Mouse (Mus musculus): ENCODE results near the gene Syt12.
A peak's percentile ranks its signal among the peaks of the same experiment; 100 is the strongest.

Syt12 gene

GRCm38 (mm10) chr19:4447445-4447844 lies 29.8 kb downstream of the Syt12 start:
- no peak for DNase-seq (ENCODE audit: low read depth)

DNA sequence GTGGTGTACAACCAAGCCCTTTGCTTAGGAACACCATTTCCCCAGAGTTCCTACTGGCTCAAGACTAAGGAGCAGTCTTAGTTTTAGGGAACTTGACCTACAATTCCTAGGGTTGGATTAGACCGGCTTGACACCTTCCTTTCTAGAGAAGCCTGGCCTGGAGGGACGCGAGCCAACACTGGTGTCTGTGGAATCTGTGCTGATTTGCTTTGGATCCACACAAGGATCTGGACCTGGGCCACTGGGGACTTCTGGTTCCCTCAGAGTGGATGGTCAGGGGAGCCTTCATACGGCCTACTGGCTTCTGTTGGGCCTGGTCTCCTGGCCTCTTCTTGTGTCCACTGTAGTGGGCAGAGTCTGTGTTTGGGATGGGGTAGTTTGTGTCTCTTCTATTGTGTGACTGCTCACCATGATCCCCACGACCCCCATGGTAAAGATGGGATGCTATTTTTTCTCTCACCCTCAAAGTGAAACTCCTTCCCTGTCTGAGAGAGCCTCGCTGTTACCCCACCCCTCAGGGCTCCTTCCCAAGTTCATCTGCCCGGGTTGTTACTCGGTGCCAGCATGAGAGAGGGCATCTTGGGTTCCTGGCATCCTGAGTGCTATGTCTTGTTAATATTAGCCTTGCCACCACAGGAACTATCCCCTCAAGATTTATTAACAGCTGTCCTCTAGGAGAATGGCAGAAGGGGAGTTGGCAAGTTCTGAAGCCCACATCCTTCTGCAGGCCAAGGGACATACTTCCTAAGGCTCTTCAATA lies 30.4 kb downstream of the Syt12 start:
- DNase-seq (ENCODE audit: low read depth) = no peak

DNA sequence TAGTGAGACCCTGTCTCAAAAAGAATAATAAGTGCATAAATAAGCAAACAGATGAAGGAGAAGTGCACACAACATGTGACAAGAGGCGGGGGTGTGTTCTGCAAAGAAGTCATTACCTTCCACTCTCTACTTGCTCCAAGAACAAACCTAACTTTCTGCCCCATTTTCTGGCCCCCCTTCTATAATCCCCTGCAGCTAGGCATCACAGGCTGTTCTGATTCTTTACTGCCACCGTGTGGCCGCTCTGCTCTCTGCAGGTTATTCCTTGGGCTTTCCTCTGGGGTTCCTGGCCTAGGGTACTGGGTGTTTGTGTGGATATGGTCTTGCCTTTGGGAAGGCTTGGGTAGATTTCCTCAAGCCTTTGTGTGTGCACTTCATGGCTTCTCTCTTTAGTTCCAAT lies 34.8 kb downstream of the Syt12 start:
- DNase-seq (ENCODE audit: low read depth) = peak; percentile 68

GRCm38 (mm10) chr19:4441621-4442161 lies 35.6 kb downstream of the Syt12 start:
- no peak for DNase-seq (ENCODE audit: low read depth)

DNA sequence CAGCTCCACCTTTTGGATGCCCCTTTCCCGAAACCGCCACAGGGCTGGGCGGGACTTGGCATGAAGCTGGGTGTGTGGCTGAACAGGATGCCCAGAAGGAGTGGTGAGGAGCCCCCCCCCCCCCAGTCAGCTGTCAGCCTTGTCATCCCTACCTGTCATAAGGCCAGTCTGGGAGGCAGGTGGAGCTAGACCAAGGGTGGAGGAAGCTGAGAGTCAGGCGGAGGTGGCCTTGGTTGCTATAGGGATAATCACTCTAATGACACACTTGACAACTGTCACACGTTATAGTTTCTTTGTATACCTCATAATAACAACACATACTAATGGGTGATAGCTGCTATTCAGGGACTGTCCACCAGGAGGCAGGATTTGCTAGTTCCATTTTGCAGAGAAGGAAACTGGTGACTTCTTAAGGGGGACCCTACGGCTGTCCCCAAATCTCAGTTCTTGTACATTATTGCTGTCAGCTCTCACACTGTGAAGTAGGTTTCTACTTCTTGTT lies 36.1 kb downstream of the Syt12 start:
- DNase-seq (ENCODE audit: low read depth) = peak; percentile 53

DNA sequence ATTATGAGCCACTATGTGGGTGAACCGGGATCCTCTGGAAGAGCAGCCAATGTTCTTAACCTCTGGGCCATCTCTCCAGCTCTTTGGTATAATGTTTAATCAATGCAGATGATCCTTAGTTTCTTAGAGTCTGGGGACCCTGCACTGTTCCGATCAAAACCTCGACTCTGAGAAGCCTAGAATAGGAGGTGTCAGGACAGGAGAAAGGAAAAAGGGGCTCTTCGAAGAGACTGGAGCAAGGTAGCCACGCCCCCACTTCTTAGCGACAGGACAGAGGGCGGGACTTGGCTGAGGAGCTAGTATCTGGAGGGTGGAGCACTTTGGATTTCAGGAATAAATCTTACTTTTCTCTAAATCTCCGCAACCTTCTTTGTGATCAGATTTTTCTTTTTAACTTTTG lies 37.0 kb downstream of the Syt12 start:
- DNase-seq (ENCODE audit: low read depth) = no peak

DNA sequence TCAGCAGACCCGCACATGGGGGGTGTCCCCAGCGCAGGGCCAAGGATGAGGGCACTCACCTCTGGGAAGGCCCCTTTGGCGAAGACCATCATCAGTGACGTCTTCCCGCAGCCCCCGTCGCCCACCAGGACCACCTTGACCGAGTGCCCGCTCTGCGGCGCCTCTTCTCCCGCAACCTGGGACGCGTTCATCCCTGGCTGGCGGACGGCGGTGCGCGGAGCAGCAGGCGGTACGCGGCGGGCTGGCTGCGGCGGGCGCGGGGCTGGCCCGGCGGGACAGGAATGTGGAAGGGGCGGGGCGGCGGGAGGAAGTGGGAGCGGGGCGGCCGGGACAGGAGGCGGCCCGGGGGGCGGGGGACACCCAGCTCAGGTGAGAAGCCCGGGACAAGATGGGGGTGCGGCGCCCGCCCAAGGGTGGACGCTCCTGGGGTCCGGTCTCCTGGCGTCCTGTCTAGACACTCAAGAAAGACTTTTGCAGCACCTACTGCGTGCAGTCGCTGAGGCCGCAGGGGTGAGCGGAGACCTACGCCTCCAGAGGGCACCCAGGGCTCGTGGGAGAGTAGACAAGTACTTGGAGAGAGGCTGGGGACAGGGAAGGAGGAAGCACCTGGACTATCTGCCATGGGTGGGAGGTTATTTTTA lies 38.0 kb downstream of the Syt12 start, which contains the start of gene Rhod:
Gene Rhod (minus strand): TSS at position 272 of the 641 bp plus-strand sequence.
- DNase-seq (ENCODE audit: low read depth) = no peak

GRCm38 (mm10) chr19:4438791-4439160 lies 38.5 kb downstream of the Syt12 start:
- no peak for DNase-seq (ENCODE audit: low read depth)

- no peak for DNase-seq (ENCODE audit: low read depth)
These were observed 39.4 kb downstream of the Syt12 start for GRCm38 (mm10) chr19:4437886-4438285.

- DNase-seq (ENCODE audit: low read depth) = no peak
These were observed 41.0 kb downstream of the Syt12 start for GRCm38 (mm10) chr19:4436254-4436653.

- no peak for DNase-seq (ENCODE audit: low read depth)
These were observed 42.2 kb downstream of the Syt12 start for GRCm38 (mm10) chr19:4434999-4435398.

GRCm38 (mm10) chr19:4433756-4434155 lies 43.5 kb downstream of the Syt12 start:
- no peak for DNase-seq (ENCODE audit: low read depth)

- DNase-seq (ENCODE audit: low read depth) = no peak
These were observed 47.1 kb downstream of the Syt12 start for GRCm38 (mm10) chr19:4430091-4430620.

DNA sequence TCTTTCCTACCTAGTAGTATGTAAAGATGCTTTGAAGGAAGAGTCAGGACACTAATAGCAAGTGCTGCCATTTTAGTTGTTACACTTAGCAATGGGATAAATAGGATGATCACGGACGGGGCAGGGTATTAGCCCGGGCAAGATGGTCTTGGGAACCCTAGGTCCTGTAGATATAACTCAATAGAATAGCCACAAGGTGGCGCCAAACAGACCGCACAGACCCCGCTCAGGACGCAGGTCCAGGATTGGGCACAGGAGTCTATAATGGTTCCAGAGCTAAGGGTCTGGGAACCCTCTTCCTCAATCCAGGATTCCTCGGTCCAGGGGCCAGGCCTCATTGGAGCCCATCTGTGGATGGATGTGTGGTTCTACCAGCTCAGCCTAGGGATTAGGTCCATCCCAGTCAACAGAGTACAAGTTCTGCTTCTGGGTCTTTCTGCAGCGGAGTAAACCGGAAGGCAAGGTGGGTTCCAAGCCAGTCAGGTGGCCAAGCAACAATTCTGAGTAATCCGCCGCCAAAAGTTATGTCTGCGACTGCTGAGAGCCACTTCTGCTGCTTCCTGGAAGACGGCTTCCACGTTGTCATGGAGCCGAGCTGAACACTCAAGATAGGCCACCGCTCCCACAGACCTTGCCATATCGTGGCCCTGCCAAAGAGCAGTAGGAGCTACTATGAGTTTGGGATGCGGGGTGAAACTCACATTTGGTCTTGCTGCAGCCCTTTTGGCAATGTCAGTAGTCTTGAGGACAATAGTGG lies 51.5 kb downstream of the Syt12 start:
- no peak for DNase-seq (ENCODE audit: low read depth)

DNA sequence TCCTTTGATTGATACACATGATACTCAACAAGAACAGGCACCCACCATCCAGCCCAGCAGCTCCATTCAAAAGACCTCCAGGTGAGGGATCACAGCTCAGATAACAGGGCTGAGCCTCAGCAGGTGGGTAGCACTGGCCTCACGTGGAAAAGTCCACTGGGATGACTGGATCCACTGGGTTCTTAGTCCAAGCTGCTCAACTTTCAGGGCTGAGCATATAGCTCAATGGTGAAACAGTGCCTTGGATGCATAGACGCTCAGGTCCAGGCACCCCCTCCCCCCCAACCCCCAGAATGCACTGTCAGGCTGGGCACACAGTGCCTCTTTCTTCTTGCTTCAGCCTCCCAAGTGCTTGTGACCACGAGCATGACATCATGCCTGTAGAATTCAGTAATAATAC lies 54.2 kb downstream of the Syt12 start:
- no peak for DNase-seq (ENCODE audit: low read depth)

DNA sequence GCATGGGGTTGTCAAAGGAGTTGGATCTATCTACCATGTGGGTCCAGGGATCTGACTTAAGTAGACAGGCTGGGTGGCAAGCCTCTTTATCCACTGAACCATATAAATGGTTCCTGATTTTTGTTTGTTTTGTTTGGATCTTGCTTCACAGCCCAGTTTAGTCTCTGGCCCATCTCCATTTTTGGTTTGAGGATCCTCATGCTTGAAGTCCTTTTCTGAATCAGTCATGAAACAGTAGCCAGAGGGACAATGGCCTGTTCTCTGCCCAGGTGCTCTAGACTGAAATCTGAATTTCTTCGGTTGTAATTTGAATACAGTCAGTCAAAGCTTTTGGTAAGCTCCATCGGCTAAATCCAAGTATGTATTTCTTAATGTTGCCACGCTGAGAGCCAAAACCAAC lies 54.7 kb downstream of the Syt12 start:
- no peak for DNase-seq (ENCODE audit: low read depth)

GRCm38 (mm10) chr19:4420153-4420910 lies 56.9 kb downstream of the Syt12 start:
- no peak for DNase-seq (ENCODE audit: low read depth)

DNA sequence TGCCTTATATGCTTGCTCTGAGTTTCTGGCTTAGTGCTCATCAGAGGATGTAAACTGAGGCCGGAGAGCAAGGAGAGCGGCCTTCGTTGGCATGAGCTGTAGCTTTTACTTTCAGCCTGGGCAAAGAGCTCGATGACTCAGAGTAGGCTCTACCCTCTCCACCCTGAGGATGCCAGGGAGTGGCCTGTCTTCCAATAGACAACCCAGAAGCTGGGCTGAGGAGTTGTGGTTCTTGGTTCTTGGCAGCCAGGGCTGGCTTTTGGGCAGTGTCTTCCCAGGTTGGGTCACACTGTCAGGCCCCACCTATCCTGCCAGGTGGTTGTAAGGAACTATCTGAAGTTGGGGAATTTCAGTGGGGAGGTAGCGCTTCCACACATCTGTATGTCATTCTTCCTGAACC lies 57.5 kb downstream of the Syt12 start:
- no peak for DNase-seq (ENCODE audit: low read depth)

- no peak for DNase-seq (ENCODE audit: low read depth)
These were observed 59.5 kb downstream of the Syt12 start for GRCm38 (mm10) chr19:4417713-4418112.

DNA sequence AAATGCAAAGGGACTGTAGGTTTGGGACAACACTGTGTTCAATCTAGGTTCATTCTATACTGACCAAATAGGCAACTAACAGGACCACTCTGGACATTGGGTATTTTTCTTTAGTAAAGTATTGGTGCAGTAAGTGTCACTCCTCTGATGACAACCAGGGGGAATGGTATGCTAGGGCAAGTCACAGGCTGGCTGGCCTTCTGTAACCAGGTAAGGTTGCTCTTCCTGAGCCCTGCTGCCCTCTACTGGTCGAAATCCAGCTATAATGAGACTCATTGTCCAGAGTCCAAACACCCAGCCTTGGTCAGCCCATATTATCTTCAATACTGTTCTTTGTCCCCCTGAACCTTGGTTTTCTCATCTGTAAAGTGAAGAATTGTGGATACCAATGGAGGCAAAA lies 60.1 kb downstream of the Syt12 start:
- no peak for DNase-seq (ENCODE audit: low read depth)

GRCm38 (mm10) chr19:4414631-4415030 lies 62.6 kb downstream of the Syt12 start:
- DNase-seq (ENCODE audit: low read depth) = no peak

GRCm38 (mm10) chr19:4409062-4409461 lies 68.2 kb downstream of the Syt12 start:
- DNase-seq (ENCODE audit: low read depth) = no peak
